Mouse (Mus musculus) gastrocnemius, postnatal 14 days (tissue): ENCODE measurements around the gene Zfyve19. TPM values are rescaled to one million over a fixed set of nuclear protein-coding genes. Genes with fewer than 3 reads are reported as not detected.

Experiments used
- DNase-seq: peaks from one replicate; pipeline ENCODE4 v3.0.0; 2021; ENCODE audit warnings: mixed read lengths
- intact Hi-C: fragments of 180-260 bp; cut with DNase I; formaldehyde crosslinking; loops from one replicate; pipeline ENCODE4 v1.15.1; 2025; ENCODE audit warnings: low total_unique reads
- long read RNA-seq, 2 experiments: library from polyadenylated mRNA; stranded (forward); transcript quantifications; one replicate each; pipeline ENCODE4 v2.0.0; 2021
- total RNA-seq, 2 experiments: library from RNA; stranded (reverse); gene quantifications; 2 replicates each; pipeline ENCODE4 v1.2.3; 2021

Gene Zfyve19
- total RNA-seq = 10 to 100 TPM; 10.6 to 11.6 TPM
- long read RNA-seq, experiment 1, transcript Zfyve19-201 (11 exons, 2,008 nt) = major isoform, 6 of 11 reads
- long read RNA-seq, experiment 1, partial matches to known transcripts = 0 of 11 reads
- long read RNA-seq, experiment 1, other reads (novel, unspliced or antisense) = 5 of 11 reads
- long read RNA-seq, experiment 2, transcript Zfyve19-201 (11 exons, 2,008 nt) = major isoform, 6 of 9 reads
- long read RNA-seq, experiment 2, partial matches to known transcripts = 0 of 9 reads
- long read RNA-seq, experiment 2, other reads (novel, unspliced or antisense) = 2 of 9 reads

- peak; percentile 96 for DNase-seq
- intact Hi-C loops = no loop called here
Measured at GRCm38 (mm10) chr2:119208344-119209175, at the start of gene Zfyve19, which contains the start of gene Dnajc17. Gene Zfyve19, plus strand, starts transcription at chr2:119208617. Gene Dnajc17, minus strand, starts transcription at chr2:119208795.

DNA sequence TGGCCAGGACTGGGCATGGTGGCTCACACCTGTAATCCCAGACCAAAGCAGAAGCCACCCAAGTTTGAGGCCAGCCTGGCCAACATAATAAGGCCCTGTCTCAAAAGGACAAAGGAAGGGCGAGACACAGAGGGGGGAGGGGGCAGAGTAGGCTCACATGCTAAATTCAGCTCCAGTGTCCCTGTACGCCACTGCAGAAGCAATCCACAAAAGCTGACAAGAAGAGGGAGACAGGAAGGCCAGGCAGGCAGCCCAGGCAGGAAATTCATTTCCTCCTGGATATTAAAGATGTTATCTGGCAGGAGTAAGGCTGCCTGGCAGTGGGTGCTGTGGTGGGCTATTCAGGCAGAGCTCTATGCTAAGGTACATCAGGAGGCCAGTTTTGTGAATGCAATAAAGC is 47.2 kb upstream of the Zfyve19 start:
- intact Hi-C loops = no loop called here
- DNase-seq = no peak

GRCm38 (mm10) chr2:119163135-119163534 is 45.3 kb upstream of the Zfyve19 start:
- intact Hi-C loops = no loop called here
- no peak for DNase-seq

- intact Hi-C loops = no loop called here
- DNase-seq = no peak
Measured at GRCm38 (mm10) chr2:119163999-119164398, 44.4 kb upstream of the Zfyve19 start.

DNA sequence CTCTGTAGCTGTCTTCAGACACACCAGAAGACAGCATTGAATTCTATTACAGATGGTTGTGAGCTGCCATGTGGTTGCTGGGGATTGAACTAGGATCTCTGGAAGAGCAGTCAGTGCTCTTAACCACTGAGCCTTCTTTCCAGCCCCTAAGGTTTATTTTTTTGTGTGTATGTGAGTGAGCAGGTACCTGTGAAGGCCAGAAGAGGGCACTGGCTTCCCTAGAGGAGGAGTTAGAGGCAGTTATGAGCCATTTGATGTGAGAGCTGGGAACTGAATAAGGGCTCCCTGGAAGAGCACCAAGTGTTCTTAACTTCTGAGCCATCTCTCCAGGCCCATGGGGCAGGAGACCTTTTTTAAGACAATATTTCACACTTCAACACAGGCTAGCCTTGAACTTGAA is 43.0 kb upstream of the Zfyve19 start:
- intact Hi-C loops = no loop called here
- no peak for DNase-seq

DNA sequence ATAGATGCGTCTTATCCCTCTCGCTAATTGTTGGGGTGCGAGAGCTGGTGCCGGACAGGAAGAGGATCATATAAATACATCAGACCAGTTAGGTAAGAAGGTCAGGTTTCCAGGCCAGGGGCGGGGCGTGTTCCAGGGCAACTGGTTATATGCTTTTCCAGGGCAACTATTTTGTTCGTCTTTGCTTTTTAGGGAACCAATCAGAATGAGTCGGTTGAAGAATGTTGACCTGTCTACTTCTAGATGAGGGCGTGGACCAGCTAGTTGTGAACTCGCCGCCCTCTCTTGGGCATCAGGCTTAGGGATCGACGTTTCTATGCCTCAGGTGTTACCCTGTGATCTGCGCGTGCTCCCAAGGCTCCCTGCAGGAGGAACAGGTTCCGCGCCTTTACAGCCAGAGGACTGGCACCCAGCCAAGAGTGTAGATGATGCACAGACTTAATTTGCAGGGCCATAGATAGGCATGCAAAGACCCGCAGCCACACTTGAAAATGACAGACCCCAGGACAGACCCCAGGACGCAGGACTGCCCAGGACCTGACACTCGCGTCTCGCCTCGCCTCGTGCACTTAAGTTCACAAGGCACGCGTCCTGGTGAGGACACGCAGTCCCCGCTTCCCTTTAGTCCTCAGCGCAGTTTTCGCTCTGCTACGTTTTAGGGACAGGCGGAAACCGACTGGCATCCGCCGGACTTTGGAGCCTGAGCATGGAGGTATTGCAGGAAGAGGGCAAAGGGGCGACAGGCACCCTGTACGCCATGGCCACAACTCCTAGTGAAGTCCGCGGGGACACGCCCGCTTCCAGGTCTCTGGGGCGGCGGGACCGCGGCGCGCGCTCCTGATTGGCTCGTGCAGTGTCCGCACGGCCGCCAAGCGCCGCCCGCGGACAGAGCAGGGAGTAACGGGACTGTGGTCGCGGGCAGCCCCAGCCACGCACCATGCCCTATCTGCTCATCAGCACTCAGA is 41.2 kb upstream of the Zfyve19 start, which contains the start of gene Gchfr:
Gene Gchfr (plus strand): TSS at position 873 of the 965 bp plus-strand sequence.
- peak; percentile 53 for DNase-seq
- intact Hi-C loops = no loop called here

- intact Hi-C loops = no loop called here
- no peak for DNase-seq
Measured at GRCm38 (mm10) chr2:119167866-119168256, 40.6 kb upstream of the Zfyve19 start.

GRCm38 (mm10) chr2:119170282-119170681 is 38.1 kb upstream of the Zfyve19 start:
- intact Hi-C loops = no loop called here
- DNase-seq = no peak

- intact Hi-C loops = no loop called here
- no peak for DNase-seq
Measured at GRCm38 (mm10) chr2:119171574-119171973, 36.8 kb upstream of the Zfyve19 start.

- no peak for DNase-seq
- intact Hi-C loops = no loop called here
Measured at GRCm38 (mm10) chr2:119172446-119172845, 36.0 kb upstream of the Zfyve19 start.

GRCm38 (mm10) chr2:119172862-119173576 is 35.4 kb upstream of the Zfyve19 start:
- DNase-seq = peak; percentile 67
- intact Hi-C loops = no loop called here

DNA sequence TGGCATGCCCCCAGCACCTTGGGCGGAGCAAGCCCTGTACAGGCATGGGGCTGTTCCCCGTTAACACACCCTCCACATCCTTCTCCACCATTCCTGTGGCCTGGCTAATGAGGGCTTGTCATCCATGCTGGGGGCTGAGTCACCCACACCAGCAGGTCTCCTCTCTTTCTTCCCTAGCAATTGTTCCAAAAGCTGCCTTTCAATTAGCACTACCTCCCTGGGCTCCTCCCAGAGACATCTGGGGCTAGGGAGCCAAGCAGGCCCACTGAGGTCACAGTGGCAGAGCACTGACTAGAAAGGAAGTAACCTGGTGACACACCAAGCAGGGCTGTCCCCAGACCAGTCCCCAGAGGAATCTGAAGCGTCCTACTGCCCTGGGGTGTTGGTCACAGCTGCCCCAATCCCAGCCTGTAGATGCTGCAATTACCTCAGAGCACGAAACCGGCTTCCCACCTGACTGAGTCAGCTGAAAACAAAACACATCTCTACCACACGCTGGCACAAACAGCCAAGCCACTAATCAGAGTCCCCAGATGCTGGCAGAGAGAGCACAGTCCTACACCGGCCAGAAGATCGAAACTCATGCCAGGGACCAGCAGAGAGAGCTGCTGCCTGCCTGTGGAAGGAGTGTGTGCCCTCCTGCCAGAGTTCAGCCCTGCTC is 34.3 kb upstream of the Zfyve19 start, which contains the start of gene Gm14137:
Gene Gm14137 (plus strand): TSS at position 519 of the 661 bp plus-strand sequence.
- DNase-seq = no peak
- intact Hi-C loops = no loop called here

DNA sequence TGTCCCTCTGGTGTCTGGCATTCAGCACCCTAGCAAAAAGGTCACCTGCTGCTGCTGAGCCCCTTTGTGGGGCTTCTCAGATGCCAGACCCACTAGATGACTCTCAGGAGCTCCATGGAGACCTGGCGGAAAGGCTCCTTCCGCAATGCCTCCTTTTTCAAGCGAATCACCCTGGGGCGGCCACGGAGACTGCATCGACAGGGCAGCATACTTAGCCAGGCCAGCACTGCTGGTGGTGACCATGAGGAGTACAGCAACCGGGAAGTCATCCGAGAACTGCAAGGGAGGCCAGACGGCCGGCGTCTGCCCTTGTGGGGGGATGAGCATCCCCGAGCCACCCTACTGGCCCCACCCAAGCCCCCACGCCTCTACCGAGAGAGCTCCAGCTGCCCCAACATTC is 33.6 kb upstream of the Zfyve19 start:
- intact Hi-C loops = no loop called here
- no peak for DNase-seq

DNA sequence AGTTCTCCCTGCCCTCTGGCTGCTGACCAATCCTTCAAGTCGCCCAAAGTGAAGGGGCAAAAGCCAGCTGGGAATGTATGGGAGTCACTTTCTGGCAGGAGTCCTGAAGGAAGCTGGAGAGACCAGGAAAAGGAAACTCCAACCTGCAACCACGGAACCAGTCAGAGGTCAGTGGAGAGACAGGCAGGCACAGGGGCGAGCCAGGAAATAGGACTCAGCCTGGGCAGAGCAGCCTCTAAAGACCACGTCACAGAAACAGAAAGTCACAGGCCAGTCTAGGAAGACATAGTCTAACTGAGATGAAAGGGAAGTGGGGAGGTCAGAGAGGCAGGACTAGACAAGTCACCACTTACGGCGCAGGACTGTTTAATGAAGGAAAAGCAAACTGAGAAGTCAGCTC is 32.8 kb upstream of the Zfyve19 start:
- intact Hi-C loops = no loop called here
- no peak for DNase-seq

- intact Hi-C loops = no loop called here
- no peak for DNase-seq
Measured at GRCm38 (mm10) chr2:119176761-119177160, 31.7 kb upstream of the Zfyve19 start.

DNA sequence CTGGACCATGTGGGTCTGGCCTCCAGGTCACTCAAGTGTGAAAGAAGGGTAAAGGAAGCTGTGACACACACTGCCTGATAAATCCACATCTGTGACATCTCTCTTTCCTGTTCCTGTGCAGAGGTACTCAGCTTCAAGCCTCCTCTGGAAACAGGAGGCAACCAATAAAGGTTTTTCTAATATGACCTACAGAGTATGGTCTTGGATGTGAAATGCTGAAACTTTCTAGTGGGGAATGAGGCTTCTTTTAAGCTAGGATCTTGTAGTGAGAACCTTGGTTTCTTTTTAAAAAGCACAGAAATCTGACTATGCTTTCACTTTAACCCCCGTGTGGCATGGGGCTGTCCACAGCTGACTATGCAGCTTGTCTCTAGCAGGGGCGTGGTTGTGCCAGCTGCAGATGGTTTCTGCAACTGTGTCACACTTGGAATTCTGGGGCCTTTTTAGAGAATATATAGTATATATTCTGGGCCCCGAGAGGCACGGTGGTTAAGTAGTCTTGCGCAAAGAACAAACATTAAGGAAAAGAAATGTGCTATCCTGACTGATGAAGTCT is 31.0 kb upstream of the Zfyve19 start:
- intact Hi-C loops = no loop called here

GRCm38 (mm10) chr2:119182914-119183313 is 25.5 kb upstream of the Zfyve19 start:
- intact Hi-C loops = no loop called here
- no peak for DNase-seq

More for the DNA sequence above, 31.0 kb upstream of the Zfyve19 start:
- no peak for DNase-seq
